Mouse (Mus musculus): ENCODE measurements at regions not wholly inside any gene's neighbourhood (a gene's known extent, or its start where the extent isn't known, plus 50 kb on each side); places are given as distances from the start of the nearest gene placed in this dataset.
A peak's percentile ranks its signal among the peaks of the same experiment; 100 is the strongest.
"Not testable (repeated sequence)": the region's sequence is repeated elsewhere in the genome, so short reads cannot be mapped to it uniquely, and the experiment has no call there.

DNA sequence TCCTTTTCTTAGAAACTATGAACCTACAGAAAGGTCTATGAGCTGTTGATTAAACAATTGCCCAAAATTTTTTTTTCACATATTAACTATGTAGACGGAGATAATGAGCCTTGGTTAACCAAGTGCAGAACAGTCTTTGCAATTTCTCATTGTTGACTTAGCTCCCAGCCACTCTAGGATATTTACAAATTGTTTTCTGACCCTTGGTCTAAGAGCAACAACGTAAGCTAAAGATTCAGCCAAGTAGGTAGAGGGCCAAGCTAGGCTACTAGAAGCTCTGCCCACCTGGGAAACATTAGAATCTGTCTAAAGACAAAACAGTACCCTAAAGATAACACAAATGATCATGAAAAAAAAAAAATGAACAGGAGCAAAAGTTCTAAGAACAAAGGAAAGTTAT is 67.5 kb upstream of the Map9 start:
- no peak for DNase-seq (ENCODE audit: low spot score in 2 of 2)

DNA sequence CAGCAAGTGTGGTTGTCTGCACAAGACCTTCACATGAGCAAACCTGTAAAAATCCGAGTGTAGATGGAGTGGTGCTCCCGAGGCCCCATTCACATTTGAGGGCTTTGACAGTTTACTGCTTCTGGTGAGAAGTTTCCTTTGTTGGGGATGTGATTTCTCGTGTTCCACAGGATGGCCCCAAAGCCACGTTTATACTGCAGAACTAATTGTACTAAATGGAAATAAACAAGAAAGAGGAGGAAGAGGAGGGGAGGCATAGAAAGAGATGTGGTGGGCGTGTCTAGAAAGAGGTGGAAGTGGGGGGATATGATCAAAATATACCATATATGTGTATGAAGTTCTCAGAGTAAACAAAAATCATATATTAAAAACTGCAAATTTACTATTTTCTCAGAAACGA is 68.8 kb upstream of the Map9 start:
- no peak for DNase-seq (ENCODE audit: low spot score in 2 of 2)

DNA sequence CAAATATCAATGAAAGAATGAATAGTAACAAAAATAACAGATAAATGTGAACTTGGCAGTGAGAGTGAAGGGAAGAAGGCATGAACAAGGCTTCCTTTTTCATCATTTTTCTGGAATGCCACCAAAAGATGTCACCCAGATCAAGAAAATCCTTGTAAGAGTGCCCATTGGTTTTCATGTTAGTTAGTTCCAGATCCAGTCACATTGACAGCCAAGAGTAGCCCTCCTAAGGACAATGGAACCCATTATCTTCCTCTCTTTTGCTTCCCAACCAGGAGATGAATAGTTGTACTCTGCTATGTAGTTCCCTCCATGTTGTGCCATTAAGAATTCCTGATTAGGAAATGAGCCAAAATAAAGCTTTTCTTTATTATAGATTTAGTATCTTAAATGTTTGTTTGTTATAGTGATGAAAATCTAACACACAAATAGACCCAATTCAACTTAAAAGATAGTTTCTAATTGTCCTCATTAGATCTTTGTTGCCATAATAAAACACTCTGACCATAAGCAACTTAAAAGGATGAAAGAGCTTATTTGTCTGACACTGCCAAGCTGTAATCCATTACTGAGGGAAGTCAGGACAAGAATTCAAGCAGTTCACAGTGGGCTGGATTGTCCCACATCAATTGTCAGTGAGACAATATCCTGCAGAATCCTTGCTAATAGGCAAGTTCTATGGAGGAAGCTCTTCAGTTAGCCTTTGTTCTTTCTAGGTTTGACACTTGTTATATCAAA is 80.7 kb upstream of the Map9 start:
- no peak for DNase-seq (ENCODE audit: low spot score in 2 of 2)

DNA sequence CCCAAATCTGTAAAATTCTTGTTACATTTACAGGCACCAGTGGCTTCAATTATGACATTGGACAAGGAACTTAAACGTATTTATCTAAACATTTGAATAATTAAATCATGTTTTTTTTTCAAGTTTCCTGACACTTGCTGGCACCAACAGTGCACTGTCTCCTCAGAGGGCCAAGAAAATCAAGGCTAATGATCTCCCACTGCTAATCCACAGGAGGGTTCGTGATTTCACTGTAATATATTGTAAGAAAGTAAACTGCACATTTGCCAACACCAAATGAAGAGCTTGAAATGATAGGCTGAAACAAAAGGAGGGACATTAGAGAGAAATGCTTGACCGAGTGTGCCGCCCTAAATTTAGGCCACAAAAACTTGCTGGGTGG is 82.0 kb upstream of the Map9 start:
- no peak for DNase-seq (ENCODE audit: low spot score in 2 of 2)

DNA sequence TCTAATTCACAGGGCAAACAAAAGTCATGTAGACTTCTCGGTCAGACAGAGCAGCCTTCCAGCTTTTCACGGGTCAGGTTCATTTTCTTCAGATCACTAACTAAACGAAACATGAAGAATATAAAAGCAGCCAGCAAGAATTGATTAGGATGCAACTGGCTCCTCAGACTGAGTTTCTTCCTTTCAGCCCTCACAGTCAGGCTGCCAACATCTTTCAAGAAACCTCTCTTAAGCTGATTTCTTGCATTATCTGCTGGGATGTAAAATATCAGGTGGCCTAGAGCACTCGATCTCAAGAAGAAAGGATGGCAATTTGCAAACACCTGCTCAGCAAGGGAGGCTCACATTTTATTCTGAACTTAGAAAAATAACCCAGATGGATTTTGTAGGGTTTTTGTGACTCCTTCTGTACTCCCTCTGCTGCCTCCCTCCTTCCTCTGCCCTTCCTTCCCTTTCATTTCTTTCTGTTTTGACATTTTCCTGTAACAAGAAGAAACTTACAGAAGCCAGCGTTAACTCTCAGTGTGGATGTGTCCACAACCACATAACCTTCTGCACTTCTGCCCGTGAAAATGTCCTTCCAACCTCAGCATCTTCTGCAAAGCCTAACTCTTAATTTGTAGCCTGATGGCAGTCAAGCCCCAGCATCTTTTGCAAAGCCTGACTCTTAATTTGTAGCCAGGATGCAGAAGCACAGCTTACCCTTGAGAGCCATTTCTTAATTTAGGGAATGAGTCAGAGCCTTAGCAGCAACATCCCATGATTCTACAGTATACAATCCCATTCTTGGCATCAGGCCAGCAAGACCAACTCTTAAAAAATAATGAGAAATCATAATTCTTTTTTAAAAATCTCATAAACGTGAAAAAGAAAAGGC is 82.7 kb upstream of the Map9 start:
- peak; percentile 27 to 28 for DNase-seq (ENCODE audit: low spot score in 2 of 2)

DNA sequence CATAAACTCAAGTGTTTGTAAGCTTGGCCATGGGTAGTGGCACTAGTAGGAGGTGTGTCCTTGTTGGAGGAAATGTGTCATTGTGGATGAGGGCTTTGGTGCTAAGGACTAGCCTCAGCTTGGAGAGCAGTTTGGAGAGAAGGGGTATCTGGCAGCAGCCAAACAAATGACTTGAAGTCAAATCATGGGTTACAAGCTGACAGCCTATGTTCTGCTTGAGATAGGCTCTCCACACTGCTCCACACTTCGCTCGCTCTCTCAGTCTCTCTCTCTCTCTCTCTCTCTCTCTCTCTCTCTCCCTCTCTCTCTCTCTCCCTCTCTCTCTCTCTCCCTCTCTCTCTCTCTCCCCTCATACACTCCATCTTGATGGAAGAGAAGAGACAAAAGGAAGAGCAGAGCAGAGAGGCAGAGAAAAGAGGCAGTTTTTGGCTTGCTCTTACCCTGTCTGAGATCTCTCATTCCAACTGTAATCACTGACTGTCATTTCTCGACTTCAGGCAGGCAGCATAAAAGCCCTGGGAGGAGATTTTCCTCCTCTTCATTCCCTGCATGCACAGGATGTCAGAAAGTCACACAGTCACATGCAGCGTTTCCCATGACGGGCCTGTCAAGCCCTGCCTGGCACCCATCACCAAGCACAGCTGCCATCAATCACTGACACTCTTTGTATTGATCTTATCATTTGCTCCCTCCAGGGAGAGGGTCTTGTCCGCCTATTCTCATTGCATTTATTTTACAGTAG is 83.5 kb upstream of the Map9 start:
- no peak for DNase-seq (ENCODE audit: low spot score in 2 of 2)

DNA sequence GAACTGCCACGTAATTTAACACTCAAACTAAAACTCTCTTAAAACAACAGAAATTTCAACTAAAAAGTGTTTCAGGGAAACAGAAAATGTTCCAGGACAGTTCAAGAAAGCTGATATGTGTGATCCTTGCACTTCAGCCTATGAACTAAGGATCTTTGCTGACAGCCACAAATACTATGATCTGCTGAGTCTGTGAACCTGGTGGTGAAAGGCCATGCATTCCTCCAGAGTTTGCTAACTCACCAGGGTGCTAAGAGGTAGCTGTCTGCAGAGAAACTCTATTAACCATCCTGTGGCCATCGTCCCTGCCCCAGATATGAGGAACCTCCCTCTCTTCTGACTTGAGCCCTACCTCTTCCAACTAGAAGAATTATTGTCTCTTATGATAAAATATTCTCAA is 84.3 kb upstream of the Map9 start:
- not testable (repeated sequence) for DNase-seq (ENCODE audit: low spot score in 2 of 2)

DNA sequence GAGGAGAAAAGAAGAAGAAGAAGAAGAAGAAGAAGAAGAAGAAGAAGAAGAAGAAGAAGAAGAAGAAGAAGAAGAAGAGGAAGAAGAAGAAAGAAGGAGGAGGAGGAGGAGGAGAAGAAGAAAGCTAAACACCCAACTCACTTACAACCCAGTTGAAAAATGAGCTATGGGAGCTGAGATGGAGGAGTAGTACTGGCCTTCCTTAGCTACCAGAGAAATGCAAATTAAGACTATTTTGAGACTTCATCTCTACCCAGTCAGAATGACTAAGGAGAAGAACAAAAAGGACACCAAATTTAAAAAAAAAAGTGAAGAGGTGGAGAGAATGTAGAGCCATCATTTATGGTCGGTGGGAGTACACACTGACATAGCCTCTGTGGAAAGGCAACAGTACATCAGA is 85.9 kb upstream of the Map9 start:
- no peak for DNase-seq (ENCODE audit: low spot score in 2 of 2)

DNA sequence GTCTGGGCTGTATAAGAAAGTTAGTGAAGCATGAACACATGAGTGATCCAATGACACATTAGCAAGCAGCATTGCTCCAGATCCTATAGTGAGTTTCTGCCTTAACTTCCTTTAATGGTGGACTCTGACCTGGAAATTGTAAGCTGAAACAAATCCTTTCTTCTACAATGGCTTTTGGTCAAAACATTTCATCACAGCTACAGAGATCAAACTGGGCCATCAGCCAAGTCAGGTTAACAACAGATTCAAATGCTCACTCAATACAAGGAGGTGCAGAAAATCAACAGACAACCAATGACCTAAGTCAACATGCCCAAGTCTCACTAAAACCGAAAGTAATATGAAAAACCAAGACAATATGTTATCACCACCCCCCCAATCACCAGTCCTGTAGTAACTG is 91.9 kb upstream of the Map9 start:
- no peak for DNase-seq (ENCODE audit: low spot score in 2 of 2)

DNA sequence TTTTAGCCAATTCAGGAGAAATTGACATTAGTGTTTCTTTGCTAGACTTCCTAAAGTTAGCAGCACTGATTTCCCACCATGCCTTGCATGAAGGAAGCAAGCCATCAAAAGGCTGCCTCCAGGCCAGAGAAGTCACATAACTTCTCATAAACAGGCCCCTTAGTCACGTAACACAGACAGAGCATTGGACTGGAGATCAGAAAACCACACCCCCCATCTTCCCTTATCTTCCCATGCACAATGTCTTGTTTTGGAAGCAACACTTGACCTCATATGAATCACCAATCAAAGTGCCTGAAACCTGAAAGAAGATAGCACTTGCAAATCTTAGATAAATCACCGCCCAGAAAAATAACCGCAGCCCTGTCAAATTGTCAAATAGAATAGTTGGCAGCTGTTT is 95.9 kb upstream of the Map9 start:
- DNase-seq (ENCODE audit: low spot score in 2 of 2), result no peak

DNA sequence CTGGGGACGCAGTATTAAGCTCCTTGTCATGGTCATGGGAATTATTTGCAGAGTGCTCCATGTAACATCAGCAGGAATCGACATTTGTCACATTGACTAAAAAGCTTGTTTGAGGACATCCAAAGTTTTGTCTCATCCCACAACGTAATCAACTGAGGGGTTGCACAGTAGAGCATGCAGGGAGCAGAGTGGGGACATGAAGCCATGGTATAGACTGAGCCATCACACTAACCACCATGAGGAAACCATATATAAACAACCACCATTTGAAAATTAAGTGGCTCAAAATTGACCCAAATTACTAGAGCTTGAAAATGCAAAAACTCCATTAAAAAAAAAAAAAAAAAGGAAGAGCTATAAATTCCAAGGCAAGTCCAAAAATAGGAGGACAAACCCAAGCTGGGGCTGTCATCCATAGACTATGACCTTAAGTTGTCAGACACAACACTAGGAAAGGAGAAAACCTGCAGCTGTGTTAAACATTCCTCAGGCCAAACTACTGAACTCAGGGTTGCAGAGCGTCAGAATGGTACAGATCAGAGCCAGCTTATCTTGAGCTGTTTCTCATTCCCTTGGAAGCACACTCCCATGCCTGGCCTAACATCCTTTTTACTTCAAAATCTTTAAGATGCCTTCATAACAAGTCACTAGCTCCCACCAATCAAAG is 97.7 kb upstream of the Map9 start:
- DNase-seq (ENCODE audit: low spot score in 2 of 2), result no peak

DNA sequence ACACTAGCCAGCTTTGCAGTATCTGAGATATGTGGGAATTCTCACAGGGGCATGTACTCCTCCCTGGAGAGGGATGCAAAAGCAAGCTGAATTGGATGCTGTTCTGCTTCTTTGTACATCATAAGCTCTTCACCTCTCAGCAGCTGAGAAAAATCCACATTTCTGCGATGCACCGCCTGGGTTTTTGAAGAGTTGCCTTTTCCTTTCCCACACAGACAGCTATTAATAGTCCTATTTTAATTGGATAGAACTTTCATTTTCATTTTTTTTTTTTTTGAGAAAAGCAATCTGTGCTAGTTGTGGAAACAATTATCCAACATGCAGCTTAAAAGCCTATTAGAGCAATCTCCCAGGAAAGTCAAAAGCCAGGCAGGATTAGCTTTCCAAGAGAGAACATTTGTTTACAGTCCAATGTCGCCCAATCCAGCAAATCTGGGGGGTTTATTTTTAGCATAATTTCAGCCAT is 105.2 kb upstream of the Gucy1a1 start:
- DNase-seq (ENCODE audit: low spot score in 2 of 2), result peak; percentile 39 to 66

DNA sequence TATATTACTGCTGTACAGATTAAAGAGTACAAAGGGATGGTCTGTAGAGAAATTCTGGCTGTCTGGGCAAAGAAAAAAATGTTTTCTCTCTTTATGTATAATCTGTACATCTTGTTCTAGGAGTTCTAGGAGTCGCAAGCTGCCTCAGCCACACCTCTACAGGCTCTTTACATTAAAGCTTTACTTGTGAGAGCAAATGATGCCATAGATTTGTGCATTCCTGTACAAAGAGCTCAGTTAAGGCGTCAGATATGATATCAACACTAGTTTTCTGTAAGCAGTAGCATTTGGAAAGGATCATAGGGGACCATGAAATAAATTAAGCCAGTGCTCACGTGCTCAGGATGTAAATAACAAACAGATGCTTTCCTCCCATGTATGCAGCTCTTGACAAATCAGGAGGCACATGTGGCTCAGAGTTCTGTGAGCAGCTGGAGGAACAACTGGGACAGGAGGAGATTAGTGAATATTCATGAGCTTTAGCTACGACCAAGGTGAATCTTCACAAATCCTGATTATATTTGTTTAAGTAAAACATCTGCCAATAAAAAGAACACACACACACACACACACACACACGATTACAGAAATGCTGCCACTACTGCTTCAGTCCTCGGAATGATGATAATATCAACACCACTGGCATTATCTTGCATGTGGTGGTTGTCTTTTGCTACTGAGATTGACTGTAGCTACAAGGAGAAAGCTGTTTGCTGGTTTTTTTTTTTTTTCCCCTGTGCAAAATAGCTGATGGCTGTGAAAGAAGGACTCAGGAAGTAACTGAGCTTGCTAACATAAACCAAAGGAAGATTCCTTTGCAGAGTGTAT is 104.6 kb upstream of the Gucy1a1 start:
- DNase-seq (ENCODE audit: low spot score in 2 of 2), result no peak

DNA sequence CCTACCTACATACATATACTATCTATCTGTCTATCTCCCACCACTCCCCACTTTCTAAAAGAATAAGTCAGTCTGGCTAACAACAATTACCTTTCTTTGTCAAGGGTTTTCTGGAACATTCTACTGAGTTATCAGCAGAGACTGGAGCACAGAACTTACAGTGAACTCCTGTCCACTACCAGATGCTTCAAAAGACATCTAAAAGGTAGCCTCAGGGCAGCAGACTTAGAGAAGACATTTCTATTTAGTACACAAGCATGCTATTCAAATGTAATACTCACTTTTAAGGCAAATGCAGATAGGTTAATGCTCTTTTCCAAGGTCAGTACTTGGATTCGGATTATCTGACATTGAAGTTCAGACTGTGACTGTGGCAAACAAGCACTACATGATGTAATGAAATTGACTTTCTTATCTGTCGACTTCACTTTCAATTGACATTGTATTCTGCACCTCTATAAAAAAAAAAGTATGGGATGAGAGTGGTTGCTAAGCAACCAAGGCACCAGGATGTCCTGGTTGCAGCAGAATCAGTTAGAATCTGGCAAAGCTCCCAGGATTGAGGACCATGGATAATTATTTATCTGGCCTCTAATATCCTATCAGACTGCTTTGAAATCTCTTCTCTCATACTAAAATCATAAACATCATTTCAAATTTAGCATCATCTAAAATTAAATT is 90.9 kb upstream of the Gucy1a1 start:
- DNase-seq (ENCODE audit: low spot score in 2 of 2), result no peak

DNA sequence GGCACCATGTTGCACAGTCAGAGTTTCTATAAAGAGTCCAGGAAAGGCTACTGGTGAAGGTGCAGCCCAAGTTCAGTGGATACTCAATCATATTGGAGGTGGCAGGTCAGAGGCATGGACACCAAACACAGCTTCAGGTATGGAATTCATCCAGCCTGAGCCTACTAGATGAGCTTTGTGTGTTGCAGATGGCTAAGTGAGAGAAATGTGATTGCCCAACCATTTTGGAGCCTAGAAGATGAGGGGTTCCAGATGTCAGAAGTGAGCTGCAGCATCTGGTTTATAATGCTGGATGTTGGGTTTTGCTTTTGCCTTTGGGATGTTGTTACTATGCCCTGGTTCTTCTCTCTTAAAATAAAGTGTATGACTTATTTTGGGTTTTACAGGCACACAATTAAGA is 88.7 kb upstream of the Gucy1a1 start:
- DNase-seq (ENCODE audit: low spot score in 2 of 2), result no peak

DNA sequence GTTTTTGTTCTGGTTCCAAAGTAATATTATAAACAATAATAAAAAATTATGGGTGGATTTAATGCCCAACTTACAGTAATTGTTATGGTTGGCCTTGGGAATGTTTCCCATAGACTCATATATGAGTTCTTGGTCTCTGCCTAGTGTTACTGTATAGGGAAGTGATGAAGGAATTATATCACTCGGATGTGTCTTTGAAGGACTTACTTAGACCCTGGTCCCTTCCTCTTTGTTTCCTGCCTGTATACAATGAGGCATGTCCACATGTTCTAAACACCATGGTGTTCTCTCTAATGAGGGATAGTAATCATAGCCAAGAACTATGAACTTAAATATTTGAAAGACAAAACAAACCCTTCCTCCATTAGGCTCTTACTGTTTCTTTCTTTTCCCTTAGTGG is 77.8 kb upstream of the Gucy1a1 start:
- no peak for DNase-seq (ENCODE audit: low spot score in 2 of 2)

DNA sequence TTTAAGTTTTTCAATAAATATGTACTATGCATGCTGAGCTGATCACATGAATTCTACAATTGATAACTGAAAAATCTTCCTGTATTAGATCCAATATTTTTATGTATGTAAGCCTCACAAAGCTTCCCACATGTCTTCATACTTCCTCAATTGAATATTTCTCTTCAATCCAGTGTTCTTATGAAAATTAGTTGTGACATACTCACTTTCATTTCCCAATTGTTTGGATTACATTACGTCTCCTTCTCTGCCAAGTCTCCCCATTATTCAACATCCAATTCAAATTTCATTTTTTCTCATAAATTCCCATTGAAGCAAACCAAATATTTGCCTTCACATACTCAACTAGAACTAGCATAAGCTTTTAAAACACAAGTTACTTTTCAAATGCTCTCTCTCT is 76.3 kb upstream of the Gucy1a1 start:
- DNase-seq (ENCODE audit: low spot score in 2 of 2), result no peak

DNA sequence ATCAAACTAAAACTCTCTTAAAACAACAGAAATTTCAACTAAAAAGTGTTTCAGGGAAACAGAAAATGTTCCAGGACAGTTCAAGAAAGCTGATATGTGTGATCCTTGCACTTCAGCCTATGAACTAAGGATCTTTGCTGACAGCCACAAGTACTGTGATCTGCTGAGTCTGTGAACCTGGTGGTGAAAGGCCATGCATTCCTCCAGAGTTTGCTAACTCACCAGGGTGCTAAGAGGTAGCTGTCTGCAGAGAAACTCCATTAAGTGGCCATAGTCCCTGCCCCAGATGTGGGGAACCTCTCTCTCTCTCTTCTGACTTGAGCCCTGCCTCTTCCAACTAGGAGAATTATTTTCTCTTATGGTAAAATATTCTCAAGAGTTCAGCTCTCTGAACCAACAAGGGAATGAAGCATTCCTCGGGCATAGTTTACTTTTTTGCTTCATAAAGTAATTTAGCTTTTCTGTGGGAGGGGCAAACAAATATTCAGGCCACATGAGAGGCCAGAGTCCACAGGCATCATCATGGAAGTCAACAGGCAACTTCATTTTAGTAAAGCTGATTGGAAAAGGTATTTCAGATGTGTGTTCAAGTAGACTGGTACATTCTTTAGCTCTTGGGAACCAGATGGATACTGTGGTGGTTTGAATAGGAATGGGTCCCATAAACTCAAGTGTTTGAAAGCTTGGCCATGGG is 73.8 kb upstream of the Gucy1a1 start:
- not testable (repeated sequence) for DNase-seq (ENCODE audit: low spot score in 2 of 2)

DNA sequence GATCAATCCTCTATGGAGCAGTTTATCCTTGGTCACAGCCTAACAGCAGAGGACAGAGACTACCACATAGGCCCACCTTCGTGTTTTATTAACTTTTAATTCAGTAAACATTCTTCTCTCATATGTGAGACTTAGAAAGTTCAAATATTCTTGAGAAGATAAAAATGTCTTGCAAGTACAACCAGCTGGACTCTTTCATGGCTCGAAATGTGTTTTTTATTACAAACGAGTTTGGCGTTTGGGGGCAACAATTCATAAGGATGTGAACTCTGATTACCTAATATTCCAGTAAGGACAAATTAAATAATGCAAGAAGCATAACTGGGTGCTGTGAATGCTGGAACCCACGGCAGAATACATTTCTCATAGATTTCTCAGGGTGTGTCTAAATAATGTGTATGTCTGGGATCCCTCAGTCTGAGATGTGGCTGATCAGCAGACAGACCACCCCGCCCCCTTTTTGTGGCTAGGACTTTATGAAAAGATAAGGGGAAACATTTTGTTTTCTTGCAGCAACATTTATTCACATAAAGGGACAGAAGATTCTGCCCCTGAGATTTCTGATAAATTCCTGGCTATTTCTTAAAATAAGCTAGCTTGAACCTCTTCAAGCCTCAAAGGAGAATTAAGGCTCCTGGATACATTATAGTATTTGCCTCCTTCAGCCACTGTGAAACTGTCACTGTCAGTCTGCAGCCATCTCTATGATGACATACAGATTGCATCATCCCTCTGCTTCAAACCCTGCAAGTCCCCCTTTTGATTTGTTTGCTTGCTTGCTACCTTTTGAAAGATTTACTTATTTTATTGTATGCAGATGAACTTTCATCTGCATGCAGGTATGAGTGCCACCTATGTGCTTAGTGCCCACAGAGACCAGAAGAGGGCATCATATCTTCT is 69.2 kb upstream of the Gucy1a1 start:
- no peak for DNase-seq (ENCODE audit: low spot score in 2 of 2)

All from frontal cortex, postnatal 14 days (tissue).